Mouse (Mus musculus) small intestine, adult 10 weeks (tissue): Measurements from ENCODE around the gene Ap1ar. TPM values are rescaled to one million over a fixed set of nuclear protein-coding genes. Genes with fewer than 3 reads are reported as not detected.

Source experiments
- polyA plus RNA-seq: library from polyadenylated mRNA; stranded (reverse); fragments of 350-450 nt; fragmentation: Illumina TruSeq; extraction: RNeasy Lipid Tissue Mini Kit (QIAGEN cat#74804); gene quantifications from one replicate; pipeline ENCODE4 v1.2.3, GENCODE M21; 2014; ENCODE audit warnings: low replicate concordance

The Ap1ar gene
- polyA plus RNA-seq, result 71.6 TPM

GRCm38 (mm10) chr3:127837154-127837865, at the start of gene Ap1ar:
Gene Ap1ar, minus strand, starts transcription at chr3:127837523.

GRCm38 (mm10) chr3:127789500-127790191, 47.7 kb downstream of the Ap1ar start, which contains the start of gene Tifa:
Gene Tifa, plus strand, starts transcription at chr3:127789805.

GRCm38 (mm10) chr3:127780021-127780644, 57.2 kb downstream of the Ap1ar start, which contains the start of gene Alpk1:
Gene Alpk1, minus strand, starts transcription at chr3:127780527.

Other genes with a start within 250 kb of the Ap1ar start
- gene Neurog2, start 204.4 kb downstream of the Ap1ar start, polyA plus RNA-seq, result not detected
- 4.0 TPM for gene Alpk1, start 57.0 kb downstream of the Ap1ar start, polyA plus RNA-seq
- gene Tifa, start 47.7 kb downstream of the Ap1ar start, polyA plus RNA-seq, result 49.7 TPM
- 41.4 TPM for gene Fam241a, start 58.8 kb upstream of the Ap1ar start, polyA plus RNA-seq